Mouse (Mus musculus): ENCODE measurements around the gene Abhd10. TPM values are rescaled to one million over a fixed set of nuclear protein-coding genes. Genes with fewer than 3 reads are reported as not detected.

The Abhd10 gene
- 4.8 and 5.5 TPM in 2 replicates for polyA plus RNA-seq (2012; ENCODE audit: low replicate concordance)

DNA sequence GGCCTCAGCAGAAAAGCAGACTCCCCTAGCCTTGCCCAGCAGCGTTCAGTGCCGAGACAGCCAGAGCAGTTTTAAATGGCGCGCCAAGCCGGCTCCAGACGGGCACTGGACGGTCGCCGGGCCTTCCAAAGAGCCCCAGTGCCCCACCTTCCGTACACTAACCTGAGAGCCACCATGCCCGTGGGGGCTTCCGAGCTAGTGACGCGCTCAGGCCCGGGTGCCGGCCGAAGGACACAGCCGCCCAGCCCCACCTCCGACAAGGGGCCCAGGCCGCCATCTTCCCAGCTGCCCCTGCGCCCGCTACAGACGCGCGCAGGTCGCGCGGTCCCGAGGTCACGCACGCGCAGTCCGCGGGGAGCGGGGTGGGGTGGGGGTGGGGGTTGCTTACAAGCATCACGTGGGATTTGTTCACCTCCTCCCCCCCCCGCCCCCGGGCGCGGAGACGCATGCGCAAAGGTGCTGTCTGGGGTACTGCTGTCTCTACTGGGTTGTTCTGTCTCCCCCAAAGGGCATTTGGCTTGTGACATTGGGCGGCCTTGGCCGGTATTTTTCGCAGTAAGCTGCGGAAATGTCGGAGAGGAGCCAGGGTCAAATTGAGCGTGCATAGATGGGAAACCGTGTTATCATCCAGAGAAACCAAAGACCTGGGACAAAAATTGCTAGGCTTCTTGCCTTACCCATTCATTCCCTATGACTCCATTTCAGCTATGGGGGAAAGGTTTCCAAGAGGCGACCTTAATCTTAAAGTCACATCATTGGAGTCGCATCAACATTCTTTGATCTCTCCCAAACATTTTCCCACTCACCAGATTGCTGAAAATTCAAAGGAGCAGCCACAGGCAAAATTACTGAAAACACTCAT is at the start of gene Abhd10:
Gene Abhd10 (minus strand): TSS at position 341 of the 862 bp plus-strand sequence.

DNA sequence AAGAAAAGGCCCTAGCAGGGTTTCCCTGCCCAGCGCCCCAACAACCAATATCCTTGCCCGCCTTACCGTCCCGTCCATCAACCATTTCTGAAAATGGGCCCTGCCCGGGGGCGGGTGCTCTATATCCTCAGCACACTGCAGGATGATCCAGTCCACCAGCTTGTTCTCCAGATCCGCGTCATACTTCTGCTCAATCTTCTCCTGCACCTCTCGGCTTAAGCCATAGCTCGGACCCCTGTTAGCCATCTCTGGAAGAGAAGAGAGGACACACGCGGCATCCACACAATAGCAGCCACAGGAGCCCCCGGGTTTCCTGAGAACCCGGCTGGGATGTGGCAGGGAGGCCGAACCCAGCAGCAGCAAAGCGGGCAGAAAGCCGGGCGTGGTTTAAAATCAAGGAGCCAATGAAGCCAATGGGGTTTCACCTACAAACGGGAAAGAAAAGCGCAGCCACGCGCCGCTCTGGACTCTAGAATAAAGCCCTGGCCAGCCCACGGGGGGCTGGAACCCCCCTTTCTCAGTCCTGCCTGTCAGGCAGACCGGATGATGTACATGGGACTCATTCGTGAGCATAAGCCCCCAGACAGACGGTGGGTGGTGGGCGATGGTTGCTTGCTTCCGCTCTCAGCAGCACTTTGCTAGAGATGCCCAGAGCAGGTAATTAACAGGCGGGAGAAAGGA is 18.6 kb downstream of the Abhd10 start, which contains the start of gene Tagln3:
Gene Tagln3 (minus strand): TSS at position 548 of the 681 bp plus-strand sequence.

DNA sequence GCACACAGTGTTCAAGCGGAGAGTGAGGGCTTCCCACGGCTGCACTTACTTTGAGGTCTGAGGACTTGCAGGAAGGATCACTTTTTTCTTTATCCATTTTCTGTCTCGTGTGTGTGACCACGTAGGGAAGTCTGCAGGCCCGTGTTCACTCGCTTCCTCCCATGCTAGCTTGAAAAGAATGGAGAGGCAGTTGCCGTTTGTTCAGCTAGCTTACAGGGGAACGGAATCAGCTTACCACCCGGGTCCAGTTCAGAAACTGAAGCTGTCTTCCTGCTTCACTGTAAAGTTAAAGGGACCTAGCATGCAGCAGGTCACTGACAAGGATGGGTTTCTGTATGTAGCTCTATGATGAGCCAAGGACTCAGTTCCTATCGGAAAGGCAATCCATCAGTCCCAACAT is 49.2 kb downstream of the Abhd10 start, which contains the start of gene Tmprss7:
Gene Tmprss7 (minus strand): TSS at position 101 of the 400 bp plus-strand sequence.

Other genes starting within 250 kb of the Abhd10 start
- not detected in 2 replicates for gene Gm609, start 250.0 kb downstream of the Abhd10 start, polyA plus RNA-seq (2012; ENCODE audit: low replicate concordance)
- gene Gm17783, start 210.9 kb downstream of the Abhd10 start, polyA plus RNA-seq (2012; ENCODE audit: low replicate concordance), result not detected in 2 replicates
- gene Slc9c1, start 207.6 kb downstream of the Abhd10 start, polyA plus RNA-seq (2012; ENCODE audit: low replicate concordance), result not detected in 2 replicates
- gene Gcsam, start 132.6 kb downstream of the Abhd10 start, polyA plus RNA-seq (2012; ENCODE audit: low replicate concordance), result 0.05 and 0.25 TPM in 2 replicates
- not detected in 2 replicates for gene BC016579, start 88.9 kb downstream of the Abhd10 start, polyA plus RNA-seq (2012; ENCODE audit: low replicate concordance)
- gene Tmprss7, start 49.3 kb downstream of the Abhd10 start, polyA plus RNA-seq (2012; ENCODE audit: low replicate concordance), result not detected in 2 replicates
- gene Tagln3, start 18.3 kb downstream of the Abhd10 start, polyA plus RNA-seq (2012; ENCODE audit: low replicate concordance), result 0.24 TPM in 1 of 2 replicates, not detected in the other
- 0.05 and 0.99 TPM in 2 replicates for gene Phldb2, start 210.6 kb upstream of the Abhd10 start, polyA plus RNA-seq (2012; ENCODE audit: low replicate concordance)

Measured in leukemia stem cell, adult 10-12 weeks (primary cell).